Mouse (Mus musculus) 3134 (cell line): ENCODE results near the gene Hira.

Experiments used
- DNase-seq: peaks from one replicate; pipeline ENCODE4 v3.0.0-alpha.2; 2011; ENCODE audit warnings: low spot score; ENCODE audit not compliant: insufficient read length; ENCODE audit errors: extremely low read depth

Hira gene

DNA sequence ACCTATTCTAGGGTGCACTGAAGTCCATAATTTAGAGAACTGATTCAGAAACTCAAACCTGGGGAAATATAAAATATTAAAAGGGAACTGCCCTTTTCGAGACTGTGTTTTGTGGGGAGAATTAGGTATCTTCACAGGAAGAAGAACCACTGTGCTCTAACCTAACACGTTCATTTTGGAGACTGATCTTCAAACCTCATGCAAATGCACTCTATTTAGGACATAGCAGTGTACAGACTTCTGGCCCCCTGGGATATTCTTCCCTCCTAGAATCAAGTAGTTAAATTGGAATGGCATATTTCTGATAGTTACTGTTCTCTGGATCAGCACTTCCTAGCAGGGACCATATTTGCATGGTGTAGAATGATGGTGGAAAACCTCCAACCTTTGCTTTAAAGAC is 133.9 kb downstream of the Hira start:
- no peak for DNase-seq

DNA sequence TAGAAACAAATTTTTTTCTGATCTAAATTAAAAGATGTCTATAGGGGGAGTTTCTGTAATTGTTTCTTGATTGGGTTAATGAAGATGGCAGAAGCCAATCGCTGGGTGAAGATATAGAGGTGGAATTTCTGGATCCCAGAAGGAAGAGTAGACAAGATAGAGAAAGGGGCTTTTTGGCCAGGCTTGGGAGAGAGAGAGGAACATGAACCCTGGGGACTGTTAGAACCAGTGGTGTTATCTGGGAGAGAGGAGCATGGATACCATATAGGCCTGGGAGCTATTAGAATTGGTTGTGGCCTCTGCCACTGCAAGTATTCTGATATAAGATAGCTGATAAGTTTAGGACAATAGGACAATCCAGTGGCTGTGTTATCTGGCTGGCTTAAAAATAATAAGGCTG is 136.7 kb downstream of the Hira start:
- DNase-seq = no peak

DNA sequence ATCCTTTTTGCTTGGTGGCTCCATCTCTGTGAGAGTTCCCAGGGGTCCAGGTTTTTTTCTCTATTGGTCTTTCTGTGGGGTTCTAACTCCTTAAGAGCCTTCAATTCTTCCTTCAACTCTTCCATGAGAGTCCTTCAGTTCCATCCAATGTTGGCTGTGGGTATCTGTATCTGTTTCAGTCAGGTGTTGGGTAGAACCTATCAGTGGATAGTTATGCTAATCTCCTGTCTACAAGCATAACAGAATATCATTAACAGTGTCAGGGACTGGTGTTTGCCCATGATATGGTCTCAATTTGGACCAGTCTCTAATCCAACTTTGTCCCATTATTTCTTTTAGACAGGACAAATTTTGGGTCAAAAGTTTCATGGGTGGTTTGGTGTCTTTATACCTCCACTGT is 137.8 kb downstream of the Hira start:
- no peak for DNase-seq
